Mouse (Mus musculus) MEL (cell line): ENCODE data around the gene Csrnp1. TPM values are rescaled to one million over a fixed set of nuclear protein-coding genes. Genes with fewer than 3 reads are reported as not detected.

ENCODE experiments used
- DNase-seq: peaks from one replicate; pipeline ENCODE4 v3.0.0; 2011; ENCODE audit warnings: low read depth, low spot score
- H3K27ac ChIP-seq: 2 replicates; pipeline ENCODE4 v1.5.1; 2012; ENCODE audit warnings: low read depth, mild to moderate bottlenecking, control low read depth, low read length, moderate library complexity; ENCODE audit not compliant: control insufficient read depth
- H3K27me3 ChIP-seq, 2 experiments: fragments of 150-350 bp in 1 of 2; sonication (generic) in 1 of 2; 2 replicates each; pipeline ENCODE4 v1.6.1; 2012; ENCODE audit warnings: low read length in 2 of 2, mild to moderate bottlenecking in 2 of 2, improper control_type of control experiment in 1 of 2, moderate library complexity in 1 of 2; ENCODE audit not compliant: insufficient read depth in 2 of 2, control insufficient read depth in 1 of 2
- H3K36me3 ChIP-seq, 2 experiments: 2 replicates each; pipeline ENCODE4 v1.6.1; 2012 to 2014; ENCODE audit warnings: low read length in 2 of 2, improper control_type of control experiment in 1 of 2, inconsistent platforms in 1 of 2, mild to moderate bottlenecking in 1 of 2; ENCODE audit not compliant: insufficient read depth in 2 of 2, control insufficient read depth in 1 of 2
- H3K4me1 ChIP-seq, 2 experiments: fragments of 150-350 bp in 1 of 2; sonication (generic) in 1 of 2; 2 replicates each; pipeline ENCODE4 v1.6.1; 2012; ENCODE audit warnings: low read length in 2 of 2, improper control_type of control experiment in 1 of 2, mild to moderate bottlenecking in 1 of 2; ENCODE audit not compliant: insufficient read depth in 2 of 2, control insufficient read depth in 1 of 2
- H3K4me3 ChIP-seq, 2 experiments: fragments of 150-350 bp in 1 of 2; sonication (generic) in 1 of 2; 2 replicates each; pipeline ENCODE4 v1.5.1; 2012; ENCODE audit warnings: low read depth in 2 of 2, low read length in 2 of 2, mild to moderate bottlenecking in 2 of 2, moderate library complexity in 2 of 2, control low read depth in 1 of 2, improper control_type of control experiment in 1 of 2; ENCODE audit not compliant: control insufficient read depth in 1 of 2, insufficient read depth in 1 of 2
- H3K79me2 ChIP-seq: 2 replicates; pipeline ENCODE4 v1.6.1; 2012; ENCODE audit warnings: mild to moderate bottlenecking, low read length, moderate library complexity; ENCODE audit not compliant: control insufficient read depth, poor library complexity, insufficient read depth
- H3K9ac ChIP-seq: 2 replicates; pipeline ENCODE4 v1.6.1; 2012; ENCODE audit warnings: low read depth, mild to moderate bottlenecking, control low read depth, low read length, moderate library complexity; ENCODE audit not compliant: control insufficient read depth, poor library complexity, severe bottlenecking
- H3K9me3 ChIP-seq: fragments of 150-350 bp; sonication (generic); replicated peaks from 2 replicates; pipeline ENCODE4 v1.6.1; 2012; ENCODE audit warnings: mild to moderate bottlenecking, low read length, improper control_type of control experiment, moderate library complexity; ENCODE audit not compliant: insufficient read depth
- CTCF ChIP-seq, 3 experiments: IDR thresholded peaks in 2 of 3; conservative IDR thresholded peaks in 1 of 3; 2 replicates each; pipeline ENCODE4 v1.5.1; 2011 to 2012; ENCODE audit warnings: low read length in 3 of 3, low read depth in 2 of 3, mild to moderate bottlenecking in 2 of 3, improper control_type of control experiment in 1 of 3, inconsistent platforms in 1 of 3, mixed read lengths in 1 of 3, moderate library complexity in 1 of 3; ENCODE audit not compliant: control insufficient read depth in 1 of 3, insufficient read depth in 1 of 3, poor library complexity in 1 of 3, severe bottlenecking in 1 of 3
- ELF1 ChIP-seq: IDR thresholded peaks from 2 replicates; pipeline ENCODE4 v1.6.1; 2014; ENCODE audit warnings: low read depth, mild to moderate bottlenecking, inconsistent platforms, low read length, improper control_type of control experiment, moderate library complexity
- GATA1 ChIP-seq: IDR thresholded peaks from 2 replicates; pipeline ENCODE4 v1.6.1; 2011; ENCODE audit warnings: low read depth, low read length, improper control_type of control experiment
- MAX ChIP-seq: IDR thresholded peaks from 2 replicates; pipeline ENCODE4 v1.6.1; 2011; ENCODE audit warnings: low read length, improper control_type of control experiment
- POLR2AphosphoS5 ChIP-seq: IDR thresholded peaks from 2 replicates; pipeline ENCODE4 v1.6.1; 2012; ENCODE audit warnings: low read depth, borderline replicate concordance, mild to moderate bottlenecking, inconsistent platforms, low read length, moderate library complexity, mixed read lengths
- SIN3A ChIP-seq: IDR thresholded peaks from 2 replicates; pipeline ENCODE4 v1.6.1; 2012; ENCODE audit warnings: low read length, improper control_type of control experiment, inconsistent platforms
- UBTF ChIP-seq: IDR thresholded peaks from 2 replicates; pipeline ENCODE4 v1.6.1; 2012; ENCODE audit warnings: low read depth, mild to moderate bottlenecking, inconsistent platforms, low read length, improper control_type of control experiment, moderate library complexity, borderline replicate concordance; ENCODE audit not compliant: insufficient read depth
- polyA plus RNA-seq, 2 experiments: library from polyadenylated mRNA; stranded (reverse) in 1 of 2; unstranded in 1 of 2; fragments of >175 nt in 1 of 2; fragments of >200 nt in 1 of 2; gene quantifications; 2 replicates each; pipeline versions ENCODE4 v1.2.1 to v1.2.4; 2012; ENCODE audit warnings: low replicate concordance in 2 of 2, low read depth in 1 of 2; ENCODE audit not compliant: insufficient read length in 2 of 2, insufficient read depth in 1 of 2, missing spikeins in 1 of 2
- total RNA-seq: library from RNA; depleted of rRNA; stranded (reverse); fragments of 300-350 nt; gene quantifications from 2 replicates; pipeline ENCODE4 v1.2.3, GENCODE M21; 2012

The Csrnp1 gene
- total and polyA plus RNA-seq, 3 experiments: 3.7 to 8.1 TPM; not detected in 1

DNA sequence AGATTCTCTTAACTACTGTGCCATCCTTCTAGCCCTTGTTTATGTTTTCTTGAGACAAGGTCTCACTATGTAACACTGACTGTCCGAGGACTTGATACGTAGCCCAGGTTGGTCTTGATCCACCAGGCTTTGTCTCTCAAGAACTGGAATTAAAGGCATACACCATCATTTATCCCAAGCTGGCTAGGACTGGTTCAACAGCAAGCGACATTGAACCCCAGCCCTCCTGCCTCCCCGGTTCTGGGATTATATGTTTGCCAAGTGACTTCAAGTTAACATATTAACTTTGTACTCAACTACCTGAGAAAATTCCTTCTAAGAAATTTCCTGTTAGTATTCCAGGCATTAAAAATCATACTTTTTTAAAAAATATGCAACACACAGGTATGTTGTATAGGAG, 9.2 kb downstream of the Csrnp1 start:
- Histone ChIP-seq H3K4me3 (no peak overlapping the region), H3K9ac (no peak overlapping the region), H3K9me3 (no peaks in the 10 kb centered on the region), H3K36me3 (peaks cover 6 to 12% of the 10 kb centered on the region in 2 experiments), H3K4me1 (peaks cover 7 to 12% of the 10 kb centered on the region in 2 experiments), H3K27me3 (no peaks in the 10 kb centered on the region), H3K79me2 (peaks cover 2% of the 10 kb centered on the region; the same call in 1 of the 2 replicates), H3K27ac (no peak overlapping the region)
- TF ChIP-seq GATA1 (no peak), ELF1 (no peak)
- DNase-seq: no peak

DNA sequence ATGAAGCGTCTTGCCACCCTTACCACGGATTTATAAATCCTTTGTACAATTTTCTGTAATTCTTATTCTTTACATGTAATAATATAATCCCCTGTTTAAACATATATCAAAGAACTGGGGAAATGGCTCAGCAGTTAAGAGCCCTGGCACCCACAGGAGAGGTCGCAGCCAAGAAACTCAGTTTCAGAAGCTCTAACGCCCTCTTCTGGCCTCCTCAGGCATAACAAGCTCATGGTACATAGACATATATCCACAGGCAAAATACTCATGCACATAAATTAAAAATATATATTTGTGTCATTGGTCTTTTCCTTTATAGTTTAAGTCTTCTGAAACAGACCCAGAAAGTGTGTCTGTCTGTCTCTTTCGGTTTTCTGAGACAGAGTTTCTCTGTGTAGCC, 9.8 kb downstream of the Csrnp1 start:
- Histone ChIP-seq H3K27ac (no peak overlapping the region), H3K4me3 (no peak overlapping the region), H3K4me1 (peaks cover 7 to 12% of the 10 kb centered on the region in 2 experiments), H3K9ac (no peak overlapping the region), H3K79me2 (no peaks in the 10 kb centered on the region), H3K27me3 (no peaks in the 10 kb centered on the region), H3K36me3 (peaks cover 6 to 12% of the 10 kb centered on the region in 2 experiments), H3K9me3 (no peaks in the 10 kb centered on the region)
- TF ChIP-seq POLR2AphosphoS5 (no peak), CTCF (IDR thresholded peaks at IDR 0.05 in 2 of 3, conservative IDR thresholded peaks at IDR 0.05 in 1 of 3; ENCODE audit: control insufficient read depth in 1 of 3, insufficient read depth in 1 of 3, low read depth in 2 of 3, low read length in 3 of 3, poor library complexity in 1 of 3, severe bottlenecking in 1 of 3) (peak; percentile 17 to 41 (median 36); a peak in 3 of 6 replicates), SIN3A (no peak)
- peak; percentile 34 for DNase-seq

DNA sequence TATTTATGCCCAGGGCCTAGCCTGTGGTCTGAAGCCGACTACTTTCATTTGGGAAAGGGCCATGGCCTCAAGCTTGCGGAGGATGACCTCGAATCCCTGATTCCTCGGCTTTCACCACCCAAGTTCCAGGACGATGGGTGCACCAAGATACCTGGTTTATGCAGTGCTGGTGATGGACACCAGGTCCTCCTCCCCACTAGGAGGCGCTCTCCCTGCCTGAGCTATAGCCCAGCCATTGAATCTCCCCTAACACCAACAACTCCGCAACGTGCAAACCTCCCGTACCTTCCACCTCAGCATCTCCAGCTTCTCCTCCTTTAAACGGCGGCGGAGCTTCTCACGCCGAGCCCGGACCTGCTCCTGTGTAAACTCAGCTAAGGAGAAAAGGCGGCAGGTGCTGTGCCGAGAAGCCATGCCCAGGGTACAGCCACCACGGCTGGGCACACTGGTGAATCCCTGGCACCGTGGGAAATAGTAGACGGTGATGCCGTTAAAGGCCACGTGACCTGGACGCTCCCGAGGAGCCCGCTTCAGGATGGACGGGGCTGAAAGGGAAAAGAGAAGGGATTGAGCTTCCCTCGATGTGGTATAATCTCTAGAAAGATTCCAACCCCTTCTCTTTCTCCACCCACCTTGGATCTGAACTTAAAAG, 10.5 kb downstream of the Csrnp1 start:
- H3K9me3 ChIP-seq: no peaks in the 10 kb centered on the region
- H3K27ac ChIP-seq: no peak overlapping the region
- no peak overlapping the region for H3K4me3 ChIP-seq
- peak; percentile 33 for DNase-seq
- no peaks in the 10 kb centered on the region for H3K27me3 ChIP-seq
- no peaks in the 10 kb centered on the region for H3K79me2 ChIP-seq
- peaks cover 7 to 12% of the 10 kb centered on the region in 2 experiments for H3K4me1 ChIP-seq
- peaks cover 6 to 12% of the 10 kb centered on the region in 2 experiments for H3K36me3 ChIP-seq
- H3K9ac ChIP-seq: no peak overlapping the region
- no peak for TF ChIP-seq MAX
- peak; percentile 61 to 77 (median 72) for TF ChIP-seq CTCF (IDR thresholded peaks at IDR 0.05 in 2 of 3, conservative IDR thresholded peaks at IDR 0.05 in 1 of 3; ENCODE audit: control insufficient read depth in 1 of 3, insufficient read depth in 1 of 3, low read depth in 2 of 3, low read length in 3 of 3, poor library complexity in 1 of 3, severe bottlenecking in 1 of 3)
- no peak for TF ChIP-seq UBTF
